Mouse (Mus musculus) cerebellum, adult 18-20 months (tissue): ENCODE data around the gene Dnajc6.
A peak's percentile ranks its signal among the peaks of the same experiment; 100 is the strongest.

Experiments used
- DNase-seq, 2 experiments: peaks; one replicate each; pipeline ENCODE4 v3.0.0; 2021

Dnajc6 gene

GRCm38 (mm10) chr4:101496534-101497237, at the start of gene Dnajc6:
Dnajc6 (plus strand) TSS chr4:101496648.
- peak; percentile 51 to 70 for DNase-seq

- DNase-seq = no peak
Observed at GRCm38 (mm10) chr4:101448701-101449100, 47.7 kb upstream of the Dnajc6 start.

- DNase-seq = no peak
Observed at GRCm38 (mm10) chr4:101449344-101449743, 47.1 kb upstream of the Dnajc6 start.

GRCm38 (mm10) chr4:101450150-101450780, 46.2 kb upstream of the Dnajc6 start:
- peak; percentile 96 to 98 for DNase-seq

DNA sequence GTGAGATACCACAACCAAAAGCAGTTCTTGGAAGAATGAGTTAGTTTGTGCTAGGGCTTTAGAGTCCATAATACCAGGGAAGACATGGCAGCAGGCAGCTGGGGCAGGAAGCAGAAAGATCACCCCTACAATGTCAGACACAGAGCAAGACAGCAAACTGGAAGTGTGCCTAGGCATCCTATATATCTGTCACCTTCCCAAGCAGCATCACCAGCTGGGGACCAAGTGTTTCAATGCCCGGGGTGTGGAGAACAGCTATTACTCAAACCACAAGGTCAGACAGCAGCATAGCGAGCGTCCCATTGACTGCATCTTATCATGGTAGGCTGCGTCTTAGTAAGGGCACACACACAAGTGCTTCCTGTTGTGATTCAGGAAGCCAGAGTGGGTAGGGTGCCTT, 45.4 kb upstream of the Dnajc6 start:
- no peak for DNase-seq

DNA sequence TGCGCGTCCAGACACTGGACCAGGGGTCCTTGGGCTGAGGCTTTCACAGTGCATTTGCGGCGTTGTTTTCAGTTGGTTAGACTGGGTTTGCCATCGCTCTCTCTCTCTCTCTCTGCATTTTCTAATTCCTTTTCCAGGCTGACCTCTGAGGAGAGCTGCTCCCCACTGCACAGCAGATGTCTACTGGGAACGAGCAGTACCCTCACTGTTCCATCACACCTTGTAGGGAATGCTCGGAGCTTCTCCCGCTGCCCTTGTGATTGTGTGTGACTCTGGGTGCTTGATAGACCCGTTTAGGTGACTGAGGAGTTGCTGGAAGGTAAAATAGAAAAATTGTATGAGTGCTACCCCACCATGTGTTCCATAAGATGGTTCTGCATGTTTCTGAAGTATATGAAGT, 43.6 kb upstream of the Dnajc6 start:
- peak in 1 of 2 experiments; percentile 49 for DNase-seq

GRCm38 (mm10) chr4:101457176-101457575, 39.3 kb upstream of the Dnajc6 start:
- peak; percentile 50 to 52 for DNase-seq

- peak; percentile 80 to 85 for DNase-seq
Observed at GRCm38 (mm10) chr4:101458341-101458740, 38.1 kb upstream of the Dnajc6 start.

DNA sequence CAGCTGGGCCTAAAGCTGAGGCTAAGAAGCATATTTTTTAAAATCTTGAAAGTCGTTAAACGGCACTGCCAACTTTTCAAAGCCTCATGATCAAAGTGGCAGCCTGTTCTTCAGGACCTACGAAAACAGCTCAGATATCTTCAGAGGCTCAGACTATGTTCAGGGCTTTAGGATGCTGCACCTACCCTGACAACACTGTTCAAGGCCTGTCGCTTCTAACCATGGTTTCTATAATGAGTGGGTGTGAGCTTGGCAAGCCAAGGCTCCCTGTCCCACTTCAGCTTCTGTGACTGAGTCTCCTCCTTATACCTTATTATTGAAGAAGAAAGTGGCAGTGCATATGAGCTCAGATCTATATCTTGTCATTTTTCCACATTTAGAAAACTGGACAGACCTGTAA, 37.1 kb upstream of the Dnajc6 start:
- no peak for DNase-seq

DNA sequence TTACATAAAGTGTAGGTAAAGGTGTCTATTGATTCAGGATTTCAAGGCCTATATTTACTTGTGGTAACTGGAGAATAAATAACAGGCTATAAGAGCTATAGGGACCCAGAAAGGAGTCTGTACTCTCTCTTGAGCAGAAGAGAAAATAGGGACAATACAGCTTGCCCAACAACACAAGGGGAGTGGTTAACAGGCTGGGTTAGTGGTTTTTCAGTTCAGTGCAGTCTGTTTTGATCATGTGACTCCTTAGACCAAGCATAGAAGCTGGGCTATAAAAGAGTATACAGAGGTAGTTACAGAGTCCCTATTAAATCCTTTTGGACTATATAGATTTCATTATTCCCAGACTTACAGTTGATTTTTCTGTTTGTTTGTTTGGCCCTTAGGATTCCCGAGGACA, 36.3 kb upstream of the Dnajc6 start:
- no peak for DNase-seq

DNA sequence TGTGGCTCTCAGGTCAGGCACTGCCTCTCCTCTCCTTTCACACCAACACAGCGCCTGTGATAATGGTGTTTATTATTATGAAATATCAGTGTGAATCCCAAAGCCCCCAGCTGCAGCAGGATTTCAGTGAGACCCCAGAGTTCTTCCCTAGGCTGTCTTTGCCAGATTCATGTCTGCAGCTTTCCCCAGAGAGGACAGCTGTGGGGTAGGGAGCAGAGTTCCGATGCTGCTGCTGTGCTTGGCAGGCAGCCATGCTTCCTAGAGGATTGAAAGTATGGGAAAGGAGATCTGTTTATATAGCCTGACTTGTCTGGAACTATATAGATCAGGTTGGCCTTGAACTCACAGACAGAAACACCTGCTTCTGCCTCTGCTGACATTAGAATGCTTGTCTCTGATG, 34.4 kb upstream of the Dnajc6 start:
- DNase-seq = peak in 1 of 2 experiments; percentile 10

DNA sequence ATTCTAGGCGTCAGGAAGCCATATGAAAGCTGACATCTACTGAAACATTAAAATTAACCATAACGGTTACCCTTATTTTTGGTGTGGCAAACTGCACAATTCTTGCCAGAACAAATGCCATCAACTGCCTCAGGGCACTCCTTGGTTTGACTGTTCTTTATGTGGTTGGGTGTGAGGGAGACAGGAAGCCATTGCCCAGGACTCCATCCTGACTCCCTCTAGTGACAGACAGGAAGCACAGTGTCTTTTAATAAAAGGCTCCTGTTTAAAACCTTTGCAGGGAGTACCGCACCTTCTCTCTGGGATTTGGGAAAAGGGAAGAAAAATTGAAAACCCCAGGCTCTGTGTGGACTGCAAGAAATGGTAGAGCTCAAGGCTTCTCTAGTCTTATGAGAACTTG, 30.2 kb upstream of the Dnajc6 start:
- DNase-seq = no peak

- DNase-seq = peak; percentile 33 to 40
Observed at GRCm38 (mm10) chr4:101469242-101469641, 27.2 kb upstream of the Dnajc6 start.

GRCm38 (mm10) chr4:101470543-101470942, 25.9 kb upstream of the Dnajc6 start:
- no peak for DNase-seq

- DNase-seq = no peak
Observed at GRCm38 (mm10) chr4:101472767-101473166, 23.7 kb upstream of the Dnajc6 start.

GRCm38 (mm10) chr4:101490320-101490917, 6.0 kb upstream of the Dnajc6 start:
- DNase-seq = no peak

DNA sequence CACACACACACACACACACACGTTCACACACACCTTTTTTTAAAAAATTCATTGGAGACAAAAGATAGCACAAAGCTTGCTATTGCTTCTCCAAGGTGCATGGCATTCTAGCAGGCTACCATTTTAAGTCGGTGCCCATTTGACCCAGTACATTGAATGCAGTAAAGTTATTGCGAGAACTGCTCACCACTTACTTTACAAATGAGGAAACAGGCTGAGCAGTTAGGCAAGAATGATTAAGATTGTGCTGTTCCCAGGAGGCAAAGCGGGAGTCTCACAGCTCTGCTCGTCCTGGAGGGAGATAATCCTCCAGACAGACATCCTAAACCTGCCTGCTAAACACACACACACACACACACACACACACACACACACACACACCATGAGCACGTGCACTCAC, 4.7 kb upstream of the Dnajc6 start:
- no peak for DNase-seq

DNA sequence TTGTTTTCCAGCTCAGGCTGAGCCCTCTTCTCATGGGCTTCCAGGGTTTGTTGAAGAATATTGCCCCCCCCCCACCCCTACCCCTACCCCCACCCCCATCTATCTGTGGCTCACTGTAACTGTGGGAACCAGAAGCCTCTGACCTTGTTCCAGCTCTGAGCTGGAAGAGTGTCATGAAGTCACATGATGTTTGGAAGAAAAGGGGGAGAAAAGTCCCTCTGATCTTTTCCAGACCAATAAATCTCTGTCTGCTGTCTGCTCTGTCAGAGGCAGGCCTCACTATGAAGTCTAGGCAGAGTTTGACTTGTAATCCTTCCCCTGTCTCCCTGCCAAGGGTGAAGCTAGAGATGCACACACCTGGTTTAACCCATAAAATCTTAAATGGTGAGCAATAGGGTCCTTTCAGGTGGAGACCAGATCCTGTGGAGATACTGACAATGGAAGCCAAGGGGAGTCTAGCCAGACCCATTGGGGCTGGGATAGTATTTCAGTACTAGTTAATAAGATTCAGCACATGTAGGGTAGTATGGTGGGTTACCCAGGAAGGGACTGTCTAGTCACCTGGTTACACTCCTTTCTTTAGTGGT, 2.7 kb upstream of the Dnajc6 start:
- no peak for DNase-seq

DNA sequence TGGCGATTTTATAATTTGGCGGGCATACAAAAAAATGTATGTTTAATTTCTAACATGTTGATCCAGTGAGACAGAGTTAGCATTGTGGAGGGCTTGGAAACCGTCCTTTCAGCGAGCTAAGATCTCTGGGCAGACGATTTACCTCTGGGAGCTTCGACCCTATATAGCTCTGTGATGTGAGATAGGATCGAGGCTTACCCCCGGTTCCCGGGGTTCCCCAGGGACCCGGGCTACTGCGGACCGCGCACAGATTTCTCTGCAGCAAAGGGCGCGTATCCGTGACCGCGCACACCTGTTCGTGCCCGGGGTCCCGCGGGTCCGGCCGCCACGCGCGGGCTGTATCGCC, 287 bp upstream of the Dnajc6 start:
- DNase-seq = no peak

- DNase-seq = peak; percentile 47 to 58
Observed at GRCm38 (mm10) chr4:101497336-101497735, 888 bp downstream of the Dnajc6 start.

GRCm38 (mm10) chr4:101504470-101505007, 8.1 kb downstream of the Dnajc6 start:
- DNase-seq = no peak

- no peak for DNase-seq
Observed at GRCm38 (mm10) chr4:101505966-101506365, 9.5 kb downstream of the Dnajc6 start.

GRCm38 (mm10) chr4:101506372-101506771, 9.9 kb downstream of the Dnajc6 start:
- no peak for DNase-seq
